Mouse (Mus musculus) Patski (cell line): ENCODE results near the gene Txndc9. TPM values are rescaled to one million over a fixed set of nuclear protein-coding genes. Genes with fewer than 3 reads are reported as not detected.
"Not testable (repeated sequence)": the region's sequence is repeated elsewhere in the genome, so short reads cannot be mapped to it uniquely, and the experiment has no call there.

Experiments
- ATAC-seq: fragments of 100-300 bp; one replicate; pipeline ENCODE4 v1.8.0; 2021
- CTCF ChIA-PET: fragments of 350-600 bp; sonication (Branson Sonifier 250); formaldehyde crosslinking; loops from one replicate; lab custom pipeline; 2022; ENCODE audit warnings: inconsistent platforms; lab: Charles Lee
- POLR2A ChIA-PET: fragments of 350-600 bp; sonication (Branson Sonifier 250); formaldehyde crosslinking; loops from one replicate; lab custom pipeline; 2022; ENCODE audit warnings: antibody characterized with exemption, inconsistent platforms; lab: Charles Lee
- DNase-seq: peaks from one replicate; pipeline ENCODE4 v3.0.0-alpha.2; 2011; ENCODE audit warnings: low read depth, low spot score
- H3K27me3 ChIP-seq: fragments of 371-371 bp; one replicate; pipeline ENCODE4 v1.5.1; 2021
- CTCF ChIP-seq: fragments of 100-300 bp; IDR thresholded peaks from one replicate; pipeline ENCODE4 v1.5.1; 2021
- in situ Hi-C: fragments of 300-500 bp; cut with MboI; formaldehyde crosslinking; loops from 3 replicates; pipeline ENCODE4 v1.11.1; 2018; ENCODE audit warnings: low pct_unique_long_range_greater_than_20kb, mixed read lengths
- polyA plus RNA-seq: library from polyadenylated mRNA; unstranded; gene quantifications from one replicate; pipeline ENCODE4 v1.2.3, GENCODE M21; 2021

The Txndc9 gene
- polyA plus RNA-seq, 1 experiment from 2014 or later: 86.1 TPM

GRCm38 (mm10) chr1:37977303-37977702 is 20.4 kb downstream of the Txndc9 start:
- ChIA-PET POLR2A (no interaction called here), CTCF (no interaction called here)
- no peaks in the 10 kb centered on the region for H3K27me3 ChIP-seq
- ATAC-seq (no peak), DNase-seq (no peak)
- no peak for TF ChIP-seq CTCF
- in situ Hi-C loops: loop anchor here (25.0 kb wide), 1 partner anchor 290 kb away; no protein-coding TSS in a partner anchor

- DNase-seq, CTCF ChIA-PET, ATAC-seq, H3K27me3 ChIP-seq, POLR2A ChIA-PET: not testable (repeated sequence)
- in situ Hi-C loops: loop anchor here (25.0 kb wide), 1 partner anchor 289 kb away; no protein-coding TSS in a partner anchor
Measured at GRCm38 (mm10) chr1:37976666-37977065, 21.0 kb downstream of the Txndc9 start.

DNA sequence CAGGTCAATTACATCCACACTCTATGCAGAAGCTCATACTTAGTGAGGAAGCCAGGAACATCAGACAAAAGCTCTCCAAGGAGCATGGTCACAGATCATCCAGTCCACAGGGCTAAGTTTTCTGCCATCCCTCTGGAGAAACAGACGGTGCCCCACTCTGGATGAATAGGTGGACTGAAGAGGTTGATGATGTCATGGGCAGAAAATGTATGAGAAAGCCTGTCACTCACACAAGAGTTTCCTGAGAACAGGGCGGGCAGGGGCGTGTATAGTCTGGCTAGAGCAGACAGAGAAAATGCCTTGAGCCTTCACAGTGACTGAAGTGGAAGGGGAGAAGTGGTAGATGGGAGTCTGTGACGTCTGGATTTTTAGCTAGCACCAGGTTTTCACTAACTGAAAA is 26.2 kb downstream of the Txndc9 start:
- ATAC-seq: no peak
- ChIA-PET POLR2A (no interaction called here), CTCF (interaction anchor here (1.4 kb wide), 1 partner anchor 11 kb away, joined by 3 read pairs; no protein-coding TSS in a partner anchor)
- in situ Hi-C loops: no loop called here
- H3K27me3 ChIP-seq: no peaks in the 10 kb centered on the region
- no peak for TF ChIP-seq CTCF
- DNase-seq: no peak

DNA sequence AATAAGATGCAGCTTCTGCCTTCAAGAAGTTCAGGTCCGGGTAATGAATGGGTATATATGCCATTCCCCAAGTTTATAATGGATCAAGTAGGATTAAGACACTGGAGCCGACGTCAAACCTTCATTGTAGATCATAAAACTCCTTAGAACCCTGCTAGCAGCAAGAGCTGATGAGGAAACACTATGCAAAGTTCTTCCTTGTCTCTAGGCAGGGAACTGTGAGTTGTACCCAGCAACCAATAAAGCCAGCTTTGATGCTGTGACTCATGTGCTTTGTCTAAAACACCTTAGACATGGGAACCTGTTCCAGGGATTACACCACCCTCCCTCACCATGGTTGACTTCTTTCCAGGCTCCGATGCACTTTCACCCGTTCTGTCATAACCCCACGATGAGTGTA is 28.9 kb downstream of the Txndc9 start:
- no peaks in the 10 kb centered on the region for H3K27me3 ChIP-seq
- in situ Hi-C loops: no loop called here
- DNase-seq: peak; percentile 25
- ATAC-seq: peak; percentile 35
- ChIA-PET POLR2A (no interaction called here), CTCF (interaction anchor here (1.1 to 1.2 kb wide), 2 partner anchors 14 to 20 kb away, joined by 3 read pairs; no protein-coding TSS in a partner anchor)
- TF ChIP-seq CTCF: no peak

DNA sequence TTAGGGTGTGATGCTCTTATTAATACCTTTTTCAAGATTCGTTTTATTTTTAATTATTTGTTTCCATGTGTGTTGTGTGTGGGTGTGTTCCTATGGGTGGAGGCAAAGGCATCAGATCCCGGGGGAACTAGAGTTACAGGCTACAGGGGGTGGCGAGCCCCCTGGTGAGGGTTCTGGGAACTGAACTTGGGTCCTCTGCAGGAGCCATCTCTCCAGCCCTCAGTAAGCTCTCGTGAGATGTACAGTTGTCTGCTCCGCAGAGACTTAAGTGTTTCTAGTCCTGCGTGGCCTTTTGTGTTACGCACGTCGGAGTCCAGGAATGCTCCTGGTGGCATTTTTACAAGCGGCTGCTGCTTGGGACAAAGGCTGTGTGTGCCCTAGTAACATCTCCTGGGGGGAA is 32.1 kb downstream of the Txndc9 start:
- in situ Hi-C loops: no loop called here
- CTCF ChIA-PET: no interaction called here
- DNase-seq: no peak
- no peak for ATAC-seq
- POLR2A ChIA-PET: no interaction called here
- no peaks in the 10 kb centered on the region for H3K27me3 ChIP-seq
- TF ChIP-seq CTCF: no peak

DNA sequence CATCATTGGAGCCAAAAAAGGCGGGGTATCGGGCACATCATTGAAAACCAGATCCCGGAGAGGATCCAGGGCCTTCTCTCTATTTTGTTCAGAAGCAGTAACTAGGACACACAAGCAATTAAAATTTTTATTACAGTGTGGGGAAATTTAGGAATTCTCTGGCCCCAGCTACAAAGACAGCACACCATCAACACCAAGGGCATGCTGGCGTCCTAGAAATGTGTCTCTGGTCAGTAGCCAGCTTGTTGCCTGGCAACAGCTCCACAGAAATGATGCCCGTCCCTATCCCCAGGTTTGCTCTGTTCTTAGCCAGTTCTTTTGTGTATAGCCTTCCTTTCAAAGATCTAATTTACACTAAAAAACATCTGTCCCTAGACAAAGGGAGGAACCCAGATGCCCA is 38.2 kb downstream of the Txndc9 start:
- no peak for TF ChIP-seq CTCF
- DNase-seq (no peak), ATAC-seq (no peak)
- CTCF ChIA-PET: interaction anchor here (1.1 kb wide), 1 partner anchor 11 kb away, joined by 3 read pairs; no protein-coding TSS in a partner anchor
- POLR2A ChIA-PET: no interaction called here
- H3K27me3 ChIP-seq: peaks cover 3% of the 10 kb centered on the region
- in situ Hi-C loops: no loop called here

- peaks cover 3% of the 10 kb centered on the region for H3K27me3 ChIP-seq
- POLR2A ChIA-PET: no interaction called here
- no peak for TF ChIP-seq CTCF
- CTCF ChIA-PET: no interaction called here
- DNase-seq (no peak), ATAC-seq (no peak)
- in situ Hi-C loops: no loop called here
Measured at GRCm38 (mm10) chr1:37958516-37958915, 39.2 kb downstream of the Txndc9 start.

- in situ Hi-C loops: no loop called here
- CTCF ChIA-PET: no interaction called here
- POLR2A ChIA-PET: no interaction called here
- no peak for TF ChIP-seq CTCF
- ATAC-seq (no peak), DNase-seq (no peak)
- H3K27me3 ChIP-seq: peaks cover 3% of the 10 kb centered on the region
Measured at GRCm38 (mm10) chr1:37957659-37958058, 40.0 kb downstream of the Txndc9 start, which contains the start of gene Lyg1. Gene Lyg1, minus strand, starts transcription at chr1:37957759.

GRCm38 (mm10) chr1:37956690-37957431 is 40.8 kb downstream of the Txndc9 start:
- H3K27me3 ChIP-seq: peaks cover 3% of the 10 kb centered on the region
- in situ Hi-C loops: no loop called here
- no peak for TF ChIP-seq CTCF
- ChIA-PET CTCF (no interaction called here), POLR2A (no interaction called here)
- ATAC-seq: no peak
- no peak for DNase-seq

DNA sequence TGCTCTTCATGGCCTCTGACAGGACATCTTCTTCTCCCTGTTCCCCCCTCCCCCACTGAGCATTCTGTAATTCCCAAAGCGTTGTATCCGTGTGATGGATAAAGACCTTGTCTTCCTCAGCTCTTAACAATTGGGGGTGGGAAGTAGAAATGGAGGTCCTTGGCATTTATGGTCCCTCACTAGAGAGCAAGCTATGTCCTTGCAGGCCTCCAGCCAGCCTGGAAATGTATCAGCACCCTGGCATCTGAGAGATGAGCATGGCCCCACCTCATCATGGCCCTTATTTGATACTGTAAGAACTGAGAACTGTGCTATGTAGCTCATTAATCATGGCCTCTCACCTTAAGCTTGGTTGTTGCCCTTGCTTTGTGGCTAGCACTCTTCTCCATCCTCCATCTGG is 42.4 kb downstream of the Txndc9 start:
- in situ Hi-C loops: no loop called here
- ChIA-PET POLR2A (no interaction called here), CTCF (interaction anchor here (1.1 kb wide), 1 partner anchor 13 kb away, joined by 3 read pairs; no protein-coding TSS in a partner anchor)
- ATAC-seq (no peak), DNase-seq (no peak)
- TF ChIP-seq CTCF: no peak
- H3K27me3 ChIP-seq: peaks cover 3% of the 10 kb centered on the region

DNA sequence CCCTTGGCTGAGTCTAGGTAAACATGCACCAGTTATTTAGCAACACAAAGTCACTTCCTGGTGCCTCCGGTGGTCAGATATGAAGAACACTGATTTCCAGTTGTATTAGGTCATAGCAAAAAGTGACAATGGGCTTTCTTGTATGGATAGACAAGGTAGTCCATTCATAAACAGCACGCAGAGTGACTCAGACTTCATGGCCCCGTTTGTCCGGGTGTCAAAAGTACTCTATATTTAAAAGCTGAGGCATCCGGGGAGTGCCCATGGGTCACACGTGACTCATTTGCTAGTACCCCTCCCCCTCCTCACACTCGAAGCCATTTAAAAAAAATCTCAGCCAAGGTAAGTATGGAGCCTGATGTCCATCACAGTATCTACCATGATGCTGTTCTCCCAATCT is 42.9 kb downstream of the Txndc9 start:
- CTCF ChIA-PET: interaction anchor here (1.1 kb wide), 1 partner anchor 14 kb away, joined by 3 read pairs; no protein-coding TSS in a partner anchor
- POLR2A ChIA-PET: no interaction called here
- TF ChIP-seq CTCF: no peak
- DNase-seq (no peak), ATAC-seq (no peak)
- in situ Hi-C loops: no loop called here
- peaks cover 3% of the 10 kb centered on the region for H3K27me3 ChIP-seq
